Mouse (Mus musculus) kidney, postnatal 0 days (tissue): ENCODE data around the gene Tnfsfm13. TPM values are rescaled to one million over a fixed set of nuclear protein-coding genes. Genes with fewer than 3 reads are reported as not detected.

Source experiments
- ATAC-seq: fragments of 200-750 bp; cut with Nextera tagmentation; replicated peaks from 2 replicates; pipeline ENCODE4 v1.8.0; 2017; ENCODE audit warnings: low read depth, moderate number of reproducible peaks, moderate TSS enrichment, moderate library complexity; ENCODE audit not compliant: low FRiP score
- DNase-seq: peaks from one replicate; pipeline ENCODE4 v3.0.0-alpha.2; 2016; ENCODE audit warnings: low spot score
- H3K27ac ChIP-seq: fragments of 300-500 bp; sonication (generic); 2 replicates; pipeline ENCODE4 v1.5.1; 2014; ENCODE audit warnings: mild to moderate bottlenecking
- H3K27me3 ChIP-seq: fragments of 300-500 bp; sonication (generic); 2 replicates; pipeline ENCODE4 v1.6.1; 2014; ENCODE audit warnings: low read length, mixed read lengths; ENCODE audit not compliant: insufficient read depth
- H3K36me3 ChIP-seq: fragments of 300-500 bp; sonication (generic); 2 replicates; pipeline ENCODE4 v1.6.1; 2014; ENCODE audit warnings: low read length, mixed read lengths; ENCODE audit not compliant: insufficient read depth
- H3K4me1 ChIP-seq: fragments of 300-500 bp; sonication (generic); replicated peaks from 2 replicates; pipeline ENCODE4 v1.6.1; 2014; ENCODE audit warnings: antibody characterized with exemption, low read length, mixed read lengths; ENCODE audit not compliant: insufficient read depth
- H3K4me2 ChIP-seq: fragments of 300-500 bp; sonication (generic); 2 replicates; pipeline ENCODE4 v1.6.1; 2014; ENCODE audit warnings: mild to moderate bottlenecking, low read length, moderate library complexity, mixed read lengths
- H3K4me3 ChIP-seq: fragments of 300-500 bp; sonication (generic); replicated peaks from 2 replicates; pipeline ENCODE4 v1.5.1; 2014; ENCODE audit warnings: low read depth, low read length
- H3K9ac ChIP-seq: fragments of 300-500 bp; sonication (generic); 2 replicates; pipeline ENCODE4 v1.6.1; 2014; ENCODE audit warnings: low read depth, low read length
- H3K9me3 ChIP-seq: fragments of 300-500 bp; sonication (generic); replicated peaks from 2 replicates; pipeline ENCODE4 v1.6.1; 2016; ENCODE audit warnings: low read length, inconsistent platforms, mixed read lengths
- CTCF ChIP-seq: IDR thresholded peaks from 2 replicates; pipeline ENCODE4 v1.5.1; 2016; ENCODE audit warnings: antibody characterized with exemption, low read depth, mild to moderate bottlenecking, moderate library complexity
- WGBS: fragments of 180-500 bp; shearing (Covaris S2); extraction: QIAGEN DNeasy Blood & Tissue Kit; methylation state at CpG from one replicate; pipeline ENCODE4 v1.1.7; 2014; 5-methylcytosine and 5-hydroxymethylcytosine counted together
- polyA plus RNA-seq: library from polyadenylated mRNA; unstranded; fragments of >200 nt; fragmentation: Nextera tagmentation; extraction: Ambion mirVana; gene quantifications from 2 replicates; pipeline ENCODE4 v1.2.1, GENCODE M21; 2015

The Tnfsfm13 gene
- polyA plus RNA-seq, 1 experiment from 2014 or later, result 8.0 TPM

DNA sequence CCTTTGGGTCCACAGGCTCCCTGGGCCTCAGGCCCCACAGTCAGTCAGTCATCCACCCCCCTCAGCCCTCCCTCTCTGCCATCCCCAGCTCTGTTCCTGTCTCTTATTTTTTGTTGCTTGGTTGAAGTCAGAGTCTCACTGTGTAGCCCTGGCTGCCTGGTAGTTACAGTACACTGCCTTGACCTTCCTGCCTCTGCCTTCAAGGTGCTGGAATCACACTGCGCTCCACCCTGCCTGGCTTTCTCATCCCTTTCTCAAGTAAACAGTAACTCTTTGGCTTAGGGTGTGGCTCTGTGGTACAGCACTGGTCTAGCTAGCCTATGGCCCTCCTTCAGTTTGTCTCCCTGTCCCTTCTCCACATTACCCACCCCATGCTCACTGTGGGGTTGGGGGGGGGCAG lies 6.0 kb downstream of the Tnfsfm13 start:
- WGBS, result 84% methylated on average over 1 of the region's 1 CpGs
- H3K4me1 ChIP-seq, result peaks cover 23% of the 10 kb centered on the region
- H3K36me3 ChIP-seq, result no peaks in the 10 kb centered on the region
- H3K9ac ChIP-seq, result no peak overlapping the region
- no peaks in the 10 kb centered on the region for H3K9me3 ChIP-seq
- H3K4me2 ChIP-seq, result no peak overlapping the region
- H3K27ac ChIP-seq, result no peak overlapping the region
- DNase-seq (no peak), ATAC-seq (no peak)
- no peak overlapping the region for H3K4me3 ChIP-seq
- TF ChIP-seq CTCF, result no peak
- no peaks in the 10 kb centered on the region for H3K27me3 ChIP-seq

DNA sequence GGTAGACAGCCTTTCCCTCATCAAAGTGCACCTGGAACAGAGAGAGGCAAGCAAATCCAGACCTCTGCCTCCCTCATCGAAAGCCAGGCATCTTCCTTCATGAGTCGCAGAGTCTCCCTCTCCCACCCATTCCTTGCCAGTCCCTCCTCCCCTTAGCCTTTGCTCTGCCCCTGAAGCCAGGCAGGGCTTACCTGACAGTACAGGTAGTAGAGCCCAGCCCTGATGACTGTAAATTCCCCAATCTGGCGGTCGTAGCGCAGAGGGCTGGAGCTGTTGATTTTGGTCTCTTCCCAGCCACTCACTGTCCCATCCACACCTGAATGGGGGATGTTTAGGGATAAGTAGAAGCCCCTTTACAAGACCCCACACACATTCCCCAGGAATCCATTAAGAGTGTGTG lies 8.8 kb downstream of the Tnfsfm13 start:
- Histone ChIP-seq H3K9ac (0 out of 2 replicates have a peak overlapping the region, but pooled peaks have one; percentile 1), H3K4me2 (0 out of 2 replicates have a peak overlapping the region, but pooled peaks have one; percentile 3), H3K27me3 (no peaks in the 10 kb centered on the region), H3K27ac (no peak overlapping the region), H3K9me3 (no peaks in the 10 kb centered on the region), H3K4me3 (no peak overlapping the region), H3K36me3 (no peaks in the 10 kb centered on the region), H3K4me1 (peaks cover 18% of the 10 kb centered on the region)
- ATAC-seq (no peak), DNase-seq (no peak)
- WGBS, result 59% methylated on average over 5 of the region's 5 CpGs
- TF ChIP-seq CTCF, result no peak

DNA sequence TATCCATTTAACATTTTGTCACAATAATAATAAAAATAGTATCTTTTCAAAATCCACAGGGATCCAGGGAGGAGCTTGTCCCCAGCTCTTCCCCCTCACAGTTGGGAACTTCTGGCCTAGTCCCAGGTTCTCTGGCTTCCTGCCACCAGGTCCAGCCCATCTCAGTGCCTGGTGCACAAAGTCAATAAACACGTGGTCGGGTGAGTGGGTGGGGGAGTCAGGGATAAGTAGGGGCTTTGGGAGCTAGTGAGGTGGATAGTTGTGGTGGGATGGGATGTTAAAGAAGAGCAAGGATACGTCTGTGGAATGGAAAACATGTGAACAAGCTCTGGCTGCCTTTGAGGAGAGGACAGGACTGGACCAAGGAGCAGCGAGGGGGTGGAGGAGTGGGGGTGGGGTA lies 9.5 kb downstream of the Tnfsfm13 start:
- H3K9ac ChIP-seq, result no peak overlapping the region
- ATAC-seq (no peak), DNase-seq (peak; percentile 61)
- H3K4me3 ChIP-seq, result no peak overlapping the region
- WGBS, result 12% methylated on average over 4 of the region's 4 CpGs
- peaks cover 18% of the 10 kb centered on the region for H3K4me1 ChIP-seq
- no peak for TF ChIP-seq CTCF
- H3K36me3 ChIP-seq, result no peaks in the 10 kb centered on the region
- 0 out of 2 replicates have a peak overlapping the region, but pooled peaks have one; percentile 3 for H3K4me2 ChIP-seq
- H3K27me3 ChIP-seq, result no peaks in the 10 kb centered on the region
- H3K9me3 ChIP-seq, result no peaks in the 10 kb centered on the region
- H3K27ac ChIP-seq, result peak overlapping the region; percentile 82

DNA sequence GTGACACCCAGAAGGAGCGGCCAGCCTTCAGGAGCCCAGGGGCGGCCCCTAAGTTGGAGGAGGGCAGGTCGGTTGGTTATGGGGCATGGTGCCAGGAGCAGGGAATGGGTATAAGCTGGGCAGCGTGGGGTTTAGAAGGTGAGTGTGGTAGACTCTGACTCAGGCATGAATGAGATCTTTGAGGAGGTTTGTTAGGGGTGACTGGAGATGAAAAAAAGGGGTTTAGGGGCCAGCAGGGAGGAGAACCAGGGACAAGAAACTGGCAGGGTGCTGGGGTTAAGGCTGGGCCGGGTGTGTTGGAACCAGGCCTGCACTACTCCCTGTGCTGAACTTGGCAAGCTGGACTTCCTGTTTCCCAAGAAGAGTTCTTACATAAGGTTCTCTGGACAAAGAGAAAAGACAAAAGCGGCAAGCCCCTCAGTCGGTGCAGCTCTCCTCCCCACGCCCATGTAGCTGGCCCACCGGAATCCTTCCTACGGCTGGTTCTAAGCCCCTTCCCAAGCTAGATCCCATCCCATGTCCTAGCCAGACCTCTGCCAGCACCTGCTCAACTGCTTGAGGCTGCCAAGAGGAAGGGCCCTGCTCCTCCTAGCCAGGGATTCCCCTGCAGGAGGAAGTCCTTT lies 10.3 kb downstream of the Tnfsfm13 start, which contains the start of gene Tnfsf13:
TSS of gene Tnfsf13 (minus strand) at position 259 of the 623 bp plus-strand sequence.
- Histone ChIP-seq H3K4me3 (no peak within 1 kb of the TSS), H3K4me1 (peaks cover 20% of the 10 kb centered on the region), H3K36me3 (no peaks in the 10 kb centered on the region), H3K27ac (peak within 1 kb of the TSS; percentile 82), H3K9me3 (no peaks in the 10 kb centered on the region), H3K9ac (peak within 1 kb of the TSS; percentile 35; the same call in 1 of the 2 replicates), H3K27me3 (no peaks in the 10 kb centered on the region), H3K4me2 (peak within 1 kb of the TSS; percentile 3; the same call in 1 of the 2 replicates)
- DNase-seq (peak; percentile 78), ATAC-seq (no peak)
- 40% methylated on average over 10 of the region's 10 CpGs for WGBS
- no peak for TF ChIP-seq CTCF

DNA sequence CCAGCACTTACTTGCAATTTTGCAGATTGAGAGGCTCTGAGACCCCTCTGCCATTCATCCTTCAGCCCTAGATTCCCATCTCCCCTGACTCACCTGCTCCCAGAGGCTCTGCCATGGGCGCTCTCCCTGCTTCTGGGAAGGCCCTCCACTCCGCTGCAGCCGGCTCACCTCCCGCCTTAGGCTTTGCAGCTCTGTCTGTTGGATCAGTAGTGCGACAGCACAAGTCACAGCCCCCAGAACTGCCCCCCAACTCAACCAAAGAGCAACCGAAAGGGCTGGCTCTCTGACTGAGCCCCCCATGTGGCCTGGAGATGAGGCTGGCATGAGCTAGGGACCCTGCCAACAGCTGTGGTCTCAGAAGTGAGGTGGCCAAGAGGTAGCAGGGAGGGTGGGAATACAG lies 11.0 kb downstream of the Tnfsfm13 start:
- Histone ChIP-seq H3K9ac (no peak overlapping the region), H3K4me2 (no peak overlapping the region), H3K36me3 (no peaks in the 10 kb centered on the region), H3K4me3 (no peak overlapping the region), H3K27me3 (no peaks in the 10 kb centered on the region), H3K9me3 (no peaks in the 10 kb centered on the region), H3K4me1 (peaks cover 23% of the 10 kb centered on the region), H3K27ac (peak overlapping the region; percentile 82; the same call in 1 of the 2 replicates)
- TF ChIP-seq CTCF, result no peak
- no peak for DNase-seq
- WGBS, result 89% methylated on average over 6 of the region's 6 CpGs
- no peak for ATAC-seq

DNA sequence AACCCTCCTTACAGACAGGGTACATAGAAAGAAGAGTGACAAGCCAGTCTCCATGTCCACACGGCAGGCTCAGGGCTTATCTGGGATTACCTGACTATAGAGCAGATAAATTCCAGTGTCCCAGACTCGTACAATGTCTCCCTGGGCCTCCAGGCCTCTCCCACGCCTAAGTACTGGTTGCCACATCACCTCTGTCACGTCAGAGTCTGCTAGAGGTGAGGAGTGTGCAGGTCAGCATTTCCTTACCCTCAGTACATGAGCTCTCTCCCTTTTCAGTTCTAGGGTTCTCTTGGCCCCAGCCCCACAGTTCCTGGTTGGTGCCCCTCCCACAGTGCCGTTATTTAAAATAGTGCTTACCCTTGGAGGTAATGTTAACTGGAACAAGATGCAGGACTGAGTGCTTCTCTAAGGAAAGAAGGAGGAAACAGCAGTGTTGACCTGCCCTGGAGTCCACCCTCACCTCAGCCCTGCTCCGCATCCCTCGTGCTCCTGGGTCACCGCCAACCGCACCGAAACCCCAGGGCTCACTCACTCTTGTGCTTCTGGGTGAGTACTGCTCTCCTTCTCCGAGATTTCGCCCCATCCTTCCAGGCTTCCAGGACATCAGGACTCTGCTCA lies 11.7 kb downstream of the Tnfsfm13 start:
- H3K4me2 ChIP-seq, result no peak overlapping the region
- no peaks in the 10 kb centered on the region for H3K27me3 ChIP-seq
- H3K4me3 ChIP-seq, result no peak overlapping the region
- 74% methylated on average over 12 of the region's 12 CpGs for WGBS
- DNase-seq (no peak), ATAC-seq (no peak)
- peaks cover 23% of the 10 kb centered on the region for H3K4me1 ChIP-seq
- H3K9me3 ChIP-seq, result no peaks in the 10 kb centered on the region
- no peak for TF ChIP-seq CTCF
- H3K9ac ChIP-seq, result no peak overlapping the region
- H3K27ac ChIP-seq, result no peak overlapping the region
- 0 out of 2 replicates have a peak, but pooled peaks cover 4% of the 10 kb centered on the region for H3K36me3 ChIP-seq
